Mouse (Mus musculus): ENCODE measurements around the gene Tgif2. TPM values are rescaled to one million over a fixed set of nuclear protein-coding genes. Genes with fewer than 3 reads are reported as not detected.

The Tgif2 gene
- polyA plus RNA-seq, 1 experiment from 2014 or later, result 18.9 TPM

Other genes with a start within 250 kb of the Tgif2 start
- gene Dlgap4, start 226.3 kb upstream of the Tgif2 start, polyA plus RNA-seq (2014; fragmentation: Nextera tagmentation; extraction: Ambion mirVana), result 220 and 221 TPM in 2 replicates
- 41.4 and 47.1 TPM in 2 replicates for gene Myl9, start 64.6 kb upstream of the Tgif2 start, polyA plus RNA-seq (2014; fragmentation: Nextera tagmentation; extraction: Ambion mirVana)
- 4.0 and 5.4 TPM in 2 replicates for gene 4930518I15Rik, start 17.9 kb downstream of the Tgif2 start, polyA plus RNA-seq (2014; fragmentation: Nextera tagmentation; extraction: Ambion mirVana)
- gene Rab5if, start 23.1 kb downstream of the Tgif2 start, polyA plus RNA-seq (2014; fragmentation: Nextera tagmentation; extraction: Ambion mirVana), result 174 and 176 TPM in 2 replicates
- 0.14 and 0.20 TPM in 2 replicates for gene Sla2, start 47.2 kb downstream of the Tgif2 start, polyA plus RNA-seq (2014; fragmentation: Nextera tagmentation; extraction: Ambion mirVana)
- gene Ndrg3, start 152.0 kb downstream of the Tgif2 start, polyA plus RNA-seq (2014; fragmentation: Nextera tagmentation; extraction: Ambion mirVana), result 133 and 147 TPM in 2 replicates
- gene Dsn1, start 167.1 kb downstream of the Tgif2 start, polyA plus RNA-seq (2014; fragmentation: Nextera tagmentation; extraction: Ambion mirVana), result 11.3 and 11.9 TPM in 2 replicates
- 9.5 and 9.7 TPM in 2 replicates for gene Soga1, start 239.2 kb downstream of the Tgif2 start, polyA plus RNA-seq (2014; fragmentation: Nextera tagmentation; extraction: Ambion mirVana)
- gene Tldc2, start 247.0 kb downstream of the Tgif2 start, polyA plus RNA-seq (2014; fragmentation: Nextera tagmentation; extraction: Ambion mirVana), result not detected in 2 replicates